In the genomic region with DNA sequence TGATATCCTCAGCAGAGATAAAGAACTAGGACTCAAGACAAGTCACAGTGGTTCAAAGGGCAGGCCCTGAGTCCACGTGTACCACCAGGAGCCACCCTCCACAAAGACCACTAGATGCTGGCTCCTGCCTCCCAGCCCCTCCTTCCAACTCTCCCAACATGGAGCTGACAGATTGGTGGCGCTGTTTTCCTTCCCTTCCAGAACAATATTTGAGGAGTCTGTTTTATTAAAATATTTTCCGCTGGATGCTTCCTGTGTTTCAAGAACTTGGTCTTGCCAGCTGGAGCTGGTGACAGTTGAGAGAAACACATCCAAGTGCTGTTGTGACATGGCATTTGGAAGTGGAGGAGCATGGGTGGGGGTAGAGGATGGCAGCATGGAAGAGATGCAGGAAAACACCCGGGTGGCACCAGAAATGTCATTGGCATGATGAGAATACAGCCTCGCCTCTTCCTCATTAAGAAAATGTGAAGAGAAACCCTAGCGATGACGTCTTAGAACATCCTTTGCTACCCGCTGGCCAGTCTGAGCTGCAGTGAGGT, we compare ENCODE assay signal across 19 mouse cellular contexts. TPM values are rescaled to one million over a fixed set of nuclear protein-coding genes. Genes with fewer than 3 reads are reported as not detected.
DNase-seq lines count a peak whose midpoint lies in the region; ATAC-seq and TF ChIP-seq lines count a peak whose summit lies in the region.
"Had no signal": no experiment of that assay in that cellular context is flagged by ENCODE, and none has a peak within 500 bp of the region (broad histone marks: within the 10 kb centered on the region; RNA-seq: fewer than 3 reads in every experiment).

No protein-coding gene starts in this region.

- no peaks in the 10 kb centered on the region for H3K27me3 ChIP-seq in forebrain, postnatal 0 days (ENCODE audit: insufficient read depth, low read length)
- no peaks in the 10 kb centered on the region for H3K27me3 ChIP-seq in forebrain, embryonic 11.5 days (ENCODE audit: control insufficient read depth, insufficient read depth, low read length)
- H3K27me3 ChIP-seq: embryonic facial prominence, embryonic 15.5 days; kidney, embryonic 15.5 days; limb, embryonic 13.5 days; megakaryocyte, embryonic 14.5 days had no signal

- peaks cover 6% of the 10 kb centered on the region; the same call in 1 of the 2 replicates for H3K4me1 ChIP-seq in forebrain, postnatal 0 days (ENCODE audit: insufficient read depth)
- H3K4me1 ChIP-seq in forebrain, embryonic 11.5 days (replicated peaks; ENCODE audit: control insufficient read depth, insufficient read depth, low read length): peaks cover 22% of the 10 kb centered on the region
- no peaks in the 10 kb centered on the region for H3K4me1 ChIP-seq in lung, adult 2 months (ENCODE audit: control insufficient read depth, insufficient read depth, low read length)

- ATAC-seq in forebrain, postnatal 0 days: peak; percentile 67
- no peak for ATAC-seq in forebrain, embryonic 11.5 days (replicated peaks; ENCODE audit: low FRiP score)

- 58% methylated on average over 8 of the region's 8 CpGs for WGBS in forebrain, postnatal 0 days
- 84% methylated on average over 8 of the region's 8 CpGs for WGBS in forebrain, embryonic 11.5 days
- 70% methylated on average over 8 of the region's 8 CpGs for WGBS in lung, adult 2 months

- no peak overlapping the region for H3K4me3 ChIP-seq in forebrain, postnatal 0 days (ENCODE audit: low read depth, low read length)
- no peak overlapping the region for H3K4me3 ChIP-seq in forebrain, embryonic 11.5 days (ENCODE audit: low read depth, low read length)
- no peak overlapping the region for H3K4me3 ChIP-seq in layer of hippocampus, adult 2 months
- H3K4me3 ChIP-seq in lung, adult 2 months (replicated peaks; ENCODE audit: extremely low read depth, low read depth, low read length): no peak overlapping the region
- H3K4me3 ChIP-seq: embryonic facial prominence, embryonic 10.5 days; embryonic facial prominence, embryonic 15.5 days; hindbrain, embryonic 12.5 days; kidney, embryonic 15.5 days; limb, embryonic 13.5 days; megakaryocyte, embryonic 14.5 days; midbrain, embryonic 12.5 days had no signal

- no peak for TF ChIP-seq POLR2A in lung, adult 2 months (IDR thresholded peaks at IDR 0.05; ENCODE audit: borderline replicate concordance, extremely low read depth, low read depth, low read length)

- peak; percentile 45 for TF ChIP-seq CTCF in forebrain, postnatal 0 days (IDR thresholded peaks at IDR 0.05; ENCODE audit: low read depth)
- TF ChIP-seq CTCF in layer of hippocampus, adult 2 months (conservative IDR thresholded peaks at IDR 0.05): peak; percentile 67
- TF ChIP-seq CTCF in lung, adult 2 months (IDR thresholded peaks at IDR 0.05; ENCODE audit: insufficient read depth, low read length): no peak

- H3K9ac ChIP-seq in forebrain, postnatal 0 days: no peak overlapping the region
- H3K9ac ChIP-seq in forebrain, embryonic 11.5 days (ENCODE audit: low read length): no peak overlapping the region
- H3K9ac ChIP-seq: embryonic facial prominence, embryonic 15.5 days; hindbrain, embryonic 12.5 days; kidney, embryonic 15.5 days; limb, embryonic 13.5 days; midbrain, embryonic 12.5 days had no signal

- no peaks in the 10 kb centered on the region for H3K9me3 ChIP-seq in forebrain, postnatal 0 days (ENCODE audit: low read length)
- no peaks in the 10 kb centered on the region for H3K9me3 ChIP-seq in forebrain, embryonic 11.5 days (ENCODE audit: control insufficient read depth, low read length)
- H3K9me3 ChIP-seq: embryonic facial prominence, embryonic 10.5 days; embryonic facial prominence, embryonic 15.5 days; hindbrain, embryonic 12.5 days; kidney, embryonic 15.5 days; limb, embryonic 13.5 days; megakaryocyte, embryonic 14.5 days; midbrain, embryonic 12.5 days had no signal

- peaks cover 6% of the 10 kb centered on the region; the same call in 1 of the 2 replicates for H3K36me3 ChIP-seq in forebrain, postnatal 0 days (ENCODE audit: insufficient read depth)
- no peaks in the 10 kb centered on the region for H3K36me3 ChIP-seq in forebrain, embryonic 11.5 days (ENCODE audit: control insufficient read depth, insufficient read depth, low read length)
- H3K36me3 ChIP-seq: midbrain, embryonic 12.5 days had no signal

- DNase-seq in forebrain, postnatal 0 days: peak; percentile 64
- no peak for DNase-seq in forebrain, embryonic 11.5 days (ENCODE audit: low spot score)
- peak in 1 of 2 experiments; percentile 44 for DNase-seq in layer of hippocampus, adult 2 months (ENCODE audit: low spot score in 2 of 2)
- DNase-seq in layer of hippocampus, adult 11-12 months (ENCODE audit: low spot score): no peak
- peak; percentile 13 for DNase-seq in lung, postnatal 14 days
- no peak for DNase-seq in lung, adult 2 months
- DNase-seq in layer of hippocampus, postnatal 14 days (ENCODE audit: low spot score in 2 of 2): peak; percentile 26 to 32
- no peak for DNase-seq in cerebellum, adult 9-11 months

- H3K4me2 ChIP-seq in forebrain, postnatal 0 days (ENCODE audit: low read depth): no peak overlapping the region
- H3K4me2 ChIP-seq in forebrain, embryonic 11.5 days (ENCODE audit: low read depth, low read length, severe bottlenecking): no peak overlapping the region
- H3K4me2 ChIP-seq: embryonic facial prominence, embryonic 15.5 days; heart, embryonic 11.5 days; hindbrain, embryonic 12.5 days; kidney, embryonic 15.5 days; limb, embryonic 13.5 days; liver, embryonic 11.5 days; midbrain, embryonic 12.5 days had no signal

- H3K27ac ChIP-seq in forebrain, postnatal 0 days (ENCODE audit: low read depth, low read length): no peak overlapping the region
- H3K27ac ChIP-seq in forebrain, embryonic 11.5 days (ENCODE audit: low read depth, low read length): no peak overlapping the region
- 0 out of 2 replicates have a peak overlapping the region, but pooled peaks have one; percentile 18 for H3K27ac ChIP-seq in layer of hippocampus, adult 2 months
- H3K27ac ChIP-seq: embryonic facial prominence, embryonic 10.5 days; embryonic facial prominence, embryonic 15.5 days; hindbrain, embryonic 12.5 days; kidney, embryonic 15.5 days; limb, embryonic 13.5 days; midbrain, embryonic 12.5 days had no signal

RNA-seq across cellular contexts. Expression of a gene that starts 38.8 kb away (rescaled TPM):
- total RNA-seq in forebrain, postnatal 0 days (2014; rRNA removed): 3.8 and 6.0 TPM in 2 replicates
- polyA plus RNA-seq in forebrain, postnatal 0 days (2015; fragmentation: Nextera tagmentation; extraction: Ambion mirVana): 1.5 and 2.7 TPM in 2 replicates
- polyA plus RNA-seq in forebrain, embryonic 11.5 days (2014; fragmentation: Nextera tagmentation; extraction: Ambion mirVana): 29.6 and 32.7 TPM in 2 replicates
- total RNA-seq in layer of hippocampus, adult 2 months (2021): 1 to 10 TPM; 3.7 to 3.9 TPM
- 1.7 and 2.4 TPM in 2 replicates for polyA plus RNA-seq in lung, adult 2 months (2012; rRNA removed)
- total RNA-seq in layer of hippocampus, postnatal 14 days (2021): 1 to 10 TPM; 6.6 to 8.5 TPM
- total RNA-seq: gastrocnemius, postnatal 25 days; MEL had no signal

Comparison
In these comparisons a context has a peak if more than half of its experiments do, and no peak if none do; other contexts are left out.
1. DNase-seq: peak in forebrain, postnatal 0 days (single experiment), lung, postnatal 14 days (single experiment) and layer of hippocampus, postnatal 14 days (2 of 2); none in forebrain, embryonic 11.5 days (single experiment), layer of hippocampus, adult 11-12 months (single experiment), lung, adult 2 months (single experiment) and cerebellum, adult 9-11 months (single experiment).